Mouse (Mus musculus) intestine, embryonic 15.5 days (tissue): Measurements from ENCODE around the gene Plcg1. TPM values are rescaled to one million over a fixed set of nuclear protein-coding genes. Genes with fewer than 3 reads are reported as not detected.

ENCODE experiments used
- ATAC-seq: fragments of 200-750 bp; cut with Nextera tagmentation; 2 replicates; pipeline ENCODE4 v1.8.0; 2017; ENCODE audit warnings: moderate TSS enrichment, moderate library complexity
- H3K27ac ChIP-seq: fragments of 300-500 bp; sonication (generic); 2 replicates; pipeline ENCODE4 v1.5.1; 2015; ENCODE audit warnings: mild to moderate bottlenecking, inconsistent platforms
- H3K27me3 ChIP-seq: fragments of 300-500 bp; sonication (generic); replicated peaks from 2 replicates; pipeline ENCODE4 v1.6.1; 2015; ENCODE audit warnings: inconsistent platforms
- H3K36me3 ChIP-seq: fragments of 300-500 bp; sonication (generic); 2 replicates; pipeline ENCODE4 v1.6.1; 2015; ENCODE audit warnings: inconsistent platforms
- H3K4me1 ChIP-seq: fragments of 300-500 bp; sonication (generic); replicated peaks from 2 replicates; pipeline ENCODE4 v1.6.1; 2015; ENCODE audit warnings: inconsistent platforms
- H3K4me2 ChIP-seq: fragments of 300-500 bp; sonication (generic); replicated peaks from 2 replicates; pipeline ENCODE4 v1.6.1; 2015; ENCODE audit warnings: mild to moderate bottlenecking, inconsistent platforms
- H3K4me3 ChIP-seq: fragments of 300-500 bp; sonication (generic); replicated peaks from 2 replicates; pipeline ENCODE4 v1.5.1; 2015; ENCODE audit warnings: inconsistent platforms
- H3K9ac ChIP-seq: fragments of 300-500 bp; sonication (generic); 2 replicates; pipeline ENCODE4 v1.6.1; 2015; ENCODE audit warnings: inconsistent platforms
- H3K9me3 ChIP-seq: fragments of 300-500 bp; sonication (generic); 2 replicates; pipeline ENCODE4 v1.6.1; 2016; ENCODE audit warnings: inconsistent platforms
- WGBS: fragments of 180-500 bp; shearing (Covaris S2); methylation state at CpG from one replicate; pipeline ENCODE4 v1.1.7; 2015; 5-methylcytosine and 5-hydroxymethylcytosine counted together
- polyA plus RNA-seq: library from polyadenylated mRNA; unstranded; fragments of >200 nt; fragmentation: Nextera tagmentation; extraction: Ambion mirVana; gene quantifications from 2 replicates; pipeline ENCODE4 v1.2.1, GENCODE M21; 2015

The Plcg1 gene
- polyA plus RNA-seq: 29.6 and 29.7 TPM in 2 replicates

GRCm38 (mm10) chr2:160731117-160731838, at the start of gene Plcg1:
Gene Plcg1 (plus strand): TSS chr2:160731300.
- peak; percentile 96 for ATAC-seq
- peak within 1 kb of the TSS; percentile 92 for H3K27ac ChIP-seq
- H3K36me3 ChIP-seq: peaks cover 8% of the 10 kb centered on the region; the same call in 1 of the 2 replicates
- peak within 1 kb of the TSS; percentile 87 for H3K4me2 ChIP-seq
- under 1% methylated on average over 89 of the region's 99 CpGs for WGBS
- H3K4me1 ChIP-seq: peaks cover 46% of the 10 kb centered on the region
- H3K27me3 ChIP-seq: no peaks in the 10 kb centered on the region
- H3K9me3 ChIP-seq: no peaks in the 10 kb centered on the region
- H3K4me3 ChIP-seq: peak within 1 kb of the TSS; percentile 99
- peak within 1 kb of the TSS; percentile 97 for H3K9ac ChIP-seq

GRCm38 (mm10) chr2:160700271-160700670, 30.8 kb upstream of the Plcg1 start:
- 44% methylated on average over 5 of the region's 5 CpGs for WGBS
- no peak overlapping the region for H3K9ac ChIP-seq
- H3K36me3 ChIP-seq: peaks cover 25% of the 10 kb centered on the region
- no peak overlapping the region for H3K4me2 ChIP-seq
- H3K27ac ChIP-seq: 0 out of 2 replicates have a peak overlapping the region, but pooled peaks have one; percentile 48
- no peaks in the 10 kb centered on the region for H3K9me3 ChIP-seq
- no peaks in the 10 kb centered on the region for H3K27me3 ChIP-seq
- ATAC-seq: peak; percentile 92
- no peaks in the 10 kb centered on the region for H3K4me1 ChIP-seq
- no peak overlapping the region for H3K4me3 ChIP-seq

- no peak for ATAC-seq
- H3K4me1 ChIP-seq: no peaks in the 10 kb centered on the region
- H3K9me3 ChIP-seq: no peaks in the 10 kb centered on the region
- H3K4me3 ChIP-seq: no peak overlapping the region
- no peaks in the 10 kb centered on the region for H3K27me3 ChIP-seq
- H3K9ac ChIP-seq: no peak overlapping the region
- peaks cover 29% of the 10 kb centered on the region for H3K36me3 ChIP-seq
- 92% methylated on average over 3 of the region's 3 CpGs for WGBS
- no peak overlapping the region for H3K4me2 ChIP-seq
- H3K27ac ChIP-seq: no peak overlapping the region
Observed at GRCm38 (mm10) chr2:160701603-160702002, 29.5 kb upstream of the Plcg1 start.

GRCm38 (mm10) chr2:160702824-160703223, 28.3 kb upstream of the Plcg1 start:
- no peak overlapping the region for H3K9ac ChIP-seq
- H3K9me3 ChIP-seq: no peaks in the 10 kb centered on the region

DNA sequence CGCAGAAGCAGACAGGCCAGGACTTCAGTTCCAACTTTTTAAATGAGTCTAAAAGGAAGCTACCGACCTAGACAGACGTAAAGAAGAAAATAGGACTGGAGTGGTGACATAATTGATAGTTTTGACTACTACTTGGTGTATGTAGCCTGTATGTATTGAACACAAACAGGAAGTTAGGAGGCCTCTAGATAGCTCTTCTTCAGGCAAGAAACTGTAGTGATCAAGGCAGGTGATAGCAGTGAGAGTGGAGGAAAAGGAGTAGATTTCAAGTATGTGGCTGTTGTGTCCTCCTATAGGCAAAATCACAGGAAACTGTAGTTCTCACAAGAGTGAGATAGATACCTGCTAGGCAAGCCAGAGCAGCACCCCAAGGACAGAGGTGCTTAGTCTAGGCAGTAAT, 23.4 kb upstream of the Plcg1 start:
- Histone ChIP-seq H3K4me3 (no peak overlapping the region), H3K36me3 (peaks cover 24% of the 10 kb centered on the region), H3K27ac (no peak overlapping the region), H3K9me3 (no peaks in the 10 kb centered on the region), H3K27me3 (no peaks in the 10 kb centered on the region), H3K4me2 (no peak overlapping the region), H3K9ac (no peak overlapping the region), H3K4me1 (no peaks in the 10 kb centered on the region)
- ATAC-seq: no peak
- 91% methylated on average over 3 of the region's 3 CpGs for WGBS

More at GRCm38 (mm10) chr2:160702824-160703223, 28.3 kb upstream of the Plcg1 start:
- H3K27ac ChIP-seq: no peak overlapping the region
- H3K27me3 ChIP-seq: no peaks in the 10 kb centered on the region
- peaks cover 29% of the 10 kb centered on the region for H3K36me3 ChIP-seq
- ATAC-seq: no peak
- no peaks in the 10 kb centered on the region for H3K4me1 ChIP-seq
- no peak overlapping the region for H3K4me3 ChIP-seq
- no peak overlapping the region for H3K4me2 ChIP-seq

GRCm38 (mm10) chr2:160715463-160716030, 15.6 kb upstream of the Plcg1 start:
- peaks cover 57% of the 10 kb centered on the region for H3K36me3 ChIP-seq

GRCm38 (mm10) chr2:160717269-160717668, 13.8 kb upstream of the Plcg1 start:
- no peaks in the 10 kb centered on the region for H3K27me3 ChIP-seq
- H3K9me3 ChIP-seq: no peaks in the 10 kb centered on the region
- 72% methylated on average over 5 of the region's 5 CpGs for WGBS
- no peak overlapping the region for H3K27ac ChIP-seq
- H3K4me2 ChIP-seq: no peak overlapping the region
- no peak overlapping the region for H3K4me3 ChIP-seq
- H3K36me3 ChIP-seq: peaks cover 55% of the 10 kb centered on the region
- no peaks in the 10 kb centered on the region for H3K4me1 ChIP-seq
- ATAC-seq: no peak
- no peak overlapping the region for H3K9ac ChIP-seq

More at GRCm38 (mm10) chr2:160715463-160716030, 15.6 kb upstream of the Plcg1 start:
- Histone ChIP-seq H3K4me1 (no peaks in the 10 kb centered on the region), H3K27ac (no peak overlapping the region), H3K27me3 (no peaks in the 10 kb centered on the region), H3K9me3 (no peaks in the 10 kb centered on the region), H3K4me3 (no peak overlapping the region), H3K9ac (no peak overlapping the region), H3K4me2 (no peak overlapping the region)
- 82% methylated on average over 4 of the region's 4 CpGs for WGBS
- no peak for ATAC-seq

GRCm38 (mm10) chr2:160718811-160719210, 12.3 kb upstream of the Plcg1 start:
- ATAC-seq: no peak
- Histone ChIP-seq H3K27me3 (no peaks in the 10 kb centered on the region), H3K4me3 (no peak overlapping the region), H3K4me2 (no peak overlapping the region), H3K9me3 (no peaks in the 10 kb centered on the region), H3K27ac (no peak overlapping the region), H3K9ac (no peak overlapping the region), H3K4me1 (no peaks in the 10 kb centered on the region), H3K36me3 (peaks cover 54% of the 10 kb centered on the region)
- WGBS: 80% methylated on average over 3 of the region's 3 CpGs

DNA sequence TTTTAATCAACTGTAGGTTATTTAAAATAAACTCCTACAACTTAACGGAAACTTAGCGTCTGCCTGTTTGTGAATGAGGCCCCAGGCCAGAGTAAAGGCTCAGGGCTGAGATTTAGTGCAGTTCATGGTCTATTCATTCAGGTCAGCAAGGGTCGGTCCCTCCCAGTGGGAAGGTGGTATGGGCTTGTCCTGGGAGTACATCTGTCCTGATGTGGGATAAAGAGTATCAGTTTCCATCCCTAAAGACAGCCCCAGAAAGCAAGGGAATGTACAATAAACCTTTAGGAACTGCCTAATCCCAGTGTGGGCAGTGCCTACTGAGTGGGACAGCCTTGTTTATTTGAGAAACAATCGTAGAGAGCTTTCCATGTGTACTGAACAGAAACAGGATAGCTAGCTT, 8.4 kb upstream of the Plcg1 start:
- no peak overlapping the region for H3K4me3 ChIP-seq
- peaks cover 31% of the 10 kb centered on the region for H3K36me3 ChIP-seq
- no peaks in the 10 kb centered on the region for H3K9me3 ChIP-seq
- no peaks in the 10 kb centered on the region for H3K27me3 ChIP-seq
- no peaks in the 10 kb centered on the region for H3K4me1 ChIP-seq
- H3K4me2 ChIP-seq: no peak overlapping the region
- WGBS: 82% methylated on average over 4 of the region's 4 CpGs
- H3K9ac ChIP-seq: no peak overlapping the region
- no peak for ATAC-seq
- H3K27ac ChIP-seq: no peak overlapping the region

DNA sequence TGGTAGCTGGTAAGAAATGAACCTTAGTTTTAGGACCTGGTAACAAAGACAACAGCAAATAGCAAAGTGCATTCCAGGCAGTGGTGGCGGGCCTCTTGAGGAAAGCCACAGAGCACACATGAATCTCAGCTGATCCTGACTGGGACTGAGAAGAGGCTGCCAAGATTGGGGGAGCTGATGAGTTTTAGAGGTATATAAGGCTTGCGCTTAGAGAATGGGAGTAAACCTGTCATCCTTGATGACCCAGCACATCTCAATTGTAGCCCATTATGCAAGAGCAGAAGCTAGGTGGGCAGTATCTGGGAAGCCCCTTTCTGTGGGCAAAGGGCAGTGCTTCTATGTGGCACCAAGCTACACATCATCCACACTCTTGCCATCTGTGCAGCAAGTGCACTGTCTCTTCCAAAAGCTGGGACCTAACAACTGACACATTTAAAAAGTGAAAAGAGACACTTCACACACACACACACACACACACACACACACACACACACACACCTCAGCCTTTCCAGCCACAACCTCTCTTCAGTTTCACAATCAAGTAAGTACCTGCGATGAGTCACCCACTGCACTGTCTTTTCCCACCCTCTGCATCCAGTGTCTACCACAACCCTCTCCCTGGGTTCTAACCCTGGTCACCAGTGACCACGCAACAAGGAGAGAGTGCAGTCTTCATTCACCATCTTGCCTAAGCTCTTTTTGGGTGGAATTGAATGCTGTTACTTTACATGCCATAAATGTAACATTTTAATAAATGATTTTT, 7.3 kb upstream of the Plcg1 start:
- no peak for ATAC-seq

DNA sequence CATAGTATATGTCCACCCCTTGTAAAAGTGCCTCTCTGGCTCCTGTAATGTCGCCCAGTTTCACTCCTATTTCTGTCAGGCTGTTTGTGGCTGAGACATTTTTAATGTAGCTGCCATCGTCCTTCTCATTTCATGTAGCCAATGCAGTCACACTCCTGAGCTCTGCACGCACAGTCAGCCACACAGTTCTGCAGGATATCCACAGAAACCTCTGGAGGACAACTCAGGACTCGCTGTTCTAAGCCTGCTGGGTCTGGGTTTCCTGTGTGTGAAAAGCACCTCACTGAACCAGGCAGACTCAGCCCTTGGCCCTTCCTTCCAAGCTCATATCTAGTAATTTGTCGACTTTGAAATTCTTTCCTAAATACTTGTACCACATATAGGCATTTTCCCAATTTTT, 6.6 kb upstream of the Plcg1 start:
- Histone ChIP-seq H3K9me3 (no peaks in the 10 kb centered on the region), H3K9ac (no peak overlapping the region), H3K4me3 (no peak overlapping the region), H3K4me2 (no peak overlapping the region), H3K27ac (no peak overlapping the region), H3K4me1 (no peaks in the 10 kb centered on the region), H3K36me3 (peaks cover 22% of the 10 kb centered on the region), H3K27me3 (no peaks in the 10 kb centered on the region)
- WGBS: 87% methylated on average over 5 of the region's 5 CpGs
- ATAC-seq: no peak

More for the DNA sequence above, 7.3 kb upstream of the Plcg1 start:
- no peaks in the 10 kb centered on the region for H3K4me1 ChIP-seq
- no peak overlapping the region for H3K27ac ChIP-seq
- H3K4me3 ChIP-seq: no peak overlapping the region
- no peak overlapping the region for H3K4me2 ChIP-seq
- H3K9ac ChIP-seq: no peak overlapping the region
- no peaks in the 10 kb centered on the region for H3K9me3 ChIP-seq
- peaks cover 28% of the 10 kb centered on the region for H3K36me3 ChIP-seq
- H3K27me3 ChIP-seq: no peaks in the 10 kb centered on the region
- WGBS: 92% methylated on average over 4 of the region's 4 CpGs
